Mouse (Mus musculus): ENCODE measurements around the gene C4bp. TPM values are rescaled to one million over a fixed set of nuclear protein-coding genes. Genes with fewer than 3 reads are reported as not detected.
"Not testable (repeated sequence)": the region's sequence is repeated elsewhere in the genome, so short reads cannot be mapped to it uniquely, and the experiment has no call there.

Gene C4bp
- total and polyA plus RNA-seq, 3 experiments: 0.26 TPM; not detected in 2

- H3K27me3 ChIP-seq (replicated peaks); H3K9ac ChIP-seq (ENCODE audit: insufficient read depth, low read depth); in situ Hi-C loops (cut with MboI; ENCODE audit: low pct_ligation_motif_present, low pct_unique_long_range_greater_than_20kb, low sequenced_read_pairs): not testable (repeated sequence)
These were observed 1.8 kb downstream of the C4bp start for GRCm38 (mm10) chr1:130659641-130660040.

GRCm38 (mm10) chr1:130644103-130644502 lies 17.3 kb downstream of the C4bp start:
- H3K79me2 ChIP-seq (replicated peaks; ENCODE audit: control insufficient read depth, extremely low read depth, insufficient read depth, poor library complexity, severe bottlenecking): no peaks in the 10 kb centered on the region
- DNase-seq (ENCODE audit: extremely low read depth): no peak
- no peaks in the 10 kb centered on the region for H3K36me3 ChIP-seq (replicated peaks in 1 of 2; ENCODE audit: control insufficient read depth in 1 of 2, insufficient read depth in 1 of 2, low read length in 1 of 2)
- H3K4me2 ChIP-seq (ENCODE audit: insufficient read depth, low read depth, poor library complexity, severe bottlenecking): no peak overlapping the region
- dilution Hi-C loops (cut with MboI; ENCODE audit: extremely low pct_ligation_motif_present, extremely low pct_unique_long_range_greater_than_20kb, low sequenced_read_pairs): no loop called here
- H3K4me1 ChIP-seq (ENCODE audit: control insufficient read depth in 1 of 2, insufficient read depth in 2 of 2): no peaks in the 10 kb centered on the region
- in situ Hi-C loops (cut with MboI; ENCODE audit: low pct_ligation_motif_present, low pct_unique_long_range_greater_than_20kb, low sequenced_read_pairs): no loop called here
- TF ChIP-seq E2F4 (IDR thresholded peaks at IDR 0.05; ENCODE audit: insufficient replicate concordance, low read depth, low read length) (no peak), SIN3A (IDR thresholded peaks at IDR 0.05; ENCODE audit: low read length) (no peak), POLR2A (IDR thresholded peaks at IDR 0.05; ENCODE audit: low read depth, low read length) (no peak), RAD21 (IDR thresholded peaks at IDR 0.05; ENCODE audit: low read depth, low read length) (no peak), UBTF (IDR thresholded peaks at IDR 0.05; ENCODE audit: low read depth, low read length) (no peak), MAZ (IDR thresholded peaks at IDR 0.05; ENCODE audit: low read depth, low read length) (no peak), HCFC1 (IDR thresholded peaks at IDR 0.05; ENCODE audit: low read depth, low read length) (no peak), ZNF384 (IDR thresholded peaks at IDR 0.05; ENCODE audit: low read depth, low read length) (no peak), CHD2 (IDR thresholded peaks at IDR 0.05; ENCODE audit: low read length) (no peak), SMC3 (IDR thresholded peaks at IDR 0.05; ENCODE audit: low read depth, low read length) (no peak), MAFK (IDR thresholded peaks at IDR 0.05; ENCODE audit: insufficient replicate concordance, low read length) (no peak), ELF1 (IDR thresholded peaks at IDR 0.05; ENCODE audit: low read depth, low read length) (no peak), ZC3H11A (IDR thresholded peaks at IDR 0.05; ENCODE audit: low read depth, low read length) (no peak), NRF1 (IDR thresholded peaks at IDR 0.05; ENCODE audit: low read depth, low read length) (no peak), MYC (IDR thresholded peaks at IDR 0.05; ENCODE audit: low read depth, low read length) (no peak), EP300 (IDR thresholded peaks at IDR 0.05; ENCODE audit: low read length) (no peak), MAX (IDR thresholded peaks at IDR 0.05; ENCODE audit: low read length) (no peak), JUND (conservative IDR thresholded peaks at IDR 0.05; ENCODE audit: low read depth, low read length) (no peak), USF1 (IDR thresholded peaks at IDR 0.05; ENCODE audit: low read depth, low read length) (no peak), MXI1 (IDR thresholded peaks at IDR 0.05; ENCODE audit: low read depth, low read length) (no peak)
- H3K4me3 ChIP-seq (replicated peaks in 1 of 3; ENCODE audit: low read depth in 2 of 3, low read length in 2 of 3, poor library complexity in 1 of 3): no peak overlapping the region
- no peaks in the 10 kb centered on the region for H3K27me3 ChIP-seq (replicated peaks)
- H3K9me3 ChIP-seq (replicated peaks; ENCODE audit: low read length): no peaks in the 10 kb centered on the region
- H3K9ac ChIP-seq (ENCODE audit: insufficient read depth, low read depth): no peak overlapping the region
- no peak overlapping the region for H3K27ac ChIP-seq (ENCODE audit: insufficient read depth, low read depth)

More at GRCm38 (mm10) chr1:130659641-130660040, 1.8 kb downstream of the C4bp start:
- H3K4me3 ChIP-seq (replicated peaks in 1 of 3; ENCODE audit: low read depth in 2 of 3, low read length in 2 of 3, poor library complexity in 1 of 3); DNase-seq (ENCODE audit: extremely low read depth); H3K27ac ChIP-seq (ENCODE audit: insufficient read depth, low read depth); H3K4me2 ChIP-seq (ENCODE audit: insufficient read depth, low read depth, poor library complexity, severe bottlenecking); dilution Hi-C loops (cut with MboI; ENCODE audit: extremely low pct_ligation_motif_present, extremely low pct_unique_long_range_greater_than_20kb, low sequenced_read_pairs); H3K79me2 ChIP-seq (replicated peaks; ENCODE audit: control insufficient read depth, extremely low read depth, insufficient read depth, poor library complexity, severe bottlenecking); H3K36me3 ChIP-seq (replicated peaks in 1 of 2; ENCODE audit: control insufficient read depth in 1 of 2, insufficient read depth in 1 of 2, low read length in 1 of 2); H3K9me3 ChIP-seq (replicated peaks; ENCODE audit: low read length): not testable (repeated sequence)
- H3K4me1 ChIP-seq (ENCODE audit: control insufficient read depth in 1 of 2, insufficient read depth in 2 of 2): peaks cover 0 to 12% of the 10 kb centered on the region in 2 experiments; a peak in 2 of 4 replicates
